Mouse (Mus musculus): ENCODE measurements around the gene Grb10. TPM values are rescaled to one million over a fixed set of nuclear protein-coding genes. Genes with fewer than 3 reads are reported as not detected.
A peak's percentile ranks its signal among the peaks of the same experiment; 100 is the strongest.

Grb10 gene
- 87.1 and 94.7 TPM in 2 replicates for polyA plus RNA-seq (2015; fragmentation: Nextera tagmentation; extraction: Ambion mirVana)

DNA sequence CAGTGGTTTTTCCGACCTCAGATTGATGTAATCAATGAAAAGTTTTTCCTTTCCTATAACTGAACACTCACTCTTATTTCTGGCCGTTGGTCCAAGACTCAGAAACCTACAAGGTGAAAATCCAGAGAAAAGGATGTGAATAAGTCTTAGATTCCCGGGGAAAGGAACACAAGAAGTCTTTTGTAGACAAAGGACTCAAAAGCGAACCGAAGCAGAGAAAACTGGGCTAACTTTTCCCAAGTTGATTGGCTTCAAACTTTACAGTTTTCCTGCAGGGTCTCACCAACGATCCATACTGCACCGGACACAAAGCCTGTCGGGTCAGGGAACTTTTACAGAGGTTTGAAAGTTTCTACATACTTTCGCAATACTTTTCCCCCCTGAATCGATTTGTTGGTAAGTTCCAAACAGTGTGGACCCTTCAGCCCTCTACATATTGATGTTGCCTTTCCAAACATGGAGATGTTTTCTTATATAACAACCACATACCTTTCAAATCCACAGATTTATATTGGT lies at the start of gene Grb10:
Gene Grb10, minus strand, starts transcription at position 214 of the 516 bp plus-strand sequence.
- H3K4me1 ChIP-seq (replicated peaks) = peaks cover 17% of the 10 kb centered on the region
- no peak within 1 kb of the TSS for H3K9ac ChIP-seq
- H3K27me3 ChIP-seq = peaks cover 89% of the 10 kb centered on the region
- 25% methylated on average over 10 of the region's 10 CpGs for WGBS
- no peak for ATAC-seq (ENCODE audit: low FRiP score, low read depth)
- H3K27ac ChIP-seq (replicated peaks) = no peak within 1 kb of the TSS; the same call in 1 of the 2 replicates
- H3K36me3 ChIP-seq = no peaks in the 10 kb centered on the region
- no peaks in the 10 kb centered on the region for H3K9me3 ChIP-seq
- H3K4me3 ChIP-seq = peak within 1 kb of the TSS; percentile 44
- H3K4me2 ChIP-seq = peak within 1 kb of the TSS; percentile 60

DNA sequence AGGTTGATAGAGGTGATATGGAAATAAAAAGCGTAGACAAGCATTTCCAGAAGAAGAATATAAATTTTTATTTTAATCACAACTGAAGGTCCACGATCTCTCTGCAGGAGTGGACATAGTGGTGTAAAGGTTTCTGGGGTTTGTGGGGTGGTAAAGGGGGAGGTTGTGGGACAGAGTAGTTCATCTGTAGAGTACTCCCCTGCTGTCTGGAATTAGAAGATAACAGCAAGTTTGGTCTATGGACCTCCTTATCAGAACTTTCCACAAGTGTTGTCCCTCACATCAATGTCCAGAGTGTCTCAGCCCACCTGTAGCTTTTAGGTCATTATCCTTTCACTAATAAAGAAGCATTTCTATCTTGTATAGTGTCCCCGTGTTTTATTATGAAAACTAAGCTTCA lies 43.2 kb upstream of the Grb10 start:
- Histone ChIP-seq H3K36me3 (no peaks in the 10 kb centered on the region), H3K4me1 (replicated peaks) (no peaks in the 10 kb centered on the region), H3K9ac (no peak overlapping the region), H3K4me2 (no peak overlapping the region), H3K27ac (replicated peaks) (no peak overlapping the region), H3K27me3 (no peaks in the 10 kb centered on the region), H3K4me3 (no peak overlapping the region), H3K9me3 (no peaks in the 10 kb centered on the region)
- 89% methylated on average over 3 of the region's 3 CpGs for WGBS
- no peak for ATAC-seq (ENCODE audit: low FRiP score, low read depth)

- H3K36me3 ChIP-seq = no peaks in the 10 kb centered on the region
- 90% methylated on average over 2 of the region's 2 CpGs for WGBS
- H3K27me3 ChIP-seq = no peaks in the 10 kb centered on the region
- H3K4me2 ChIP-seq = no peak overlapping the region
- H3K27ac ChIP-seq (replicated peaks) = no peak overlapping the region
- H3K4me1 ChIP-seq (replicated peaks) = no peaks in the 10 kb centered on the region
- no peak for ATAC-seq (ENCODE audit: low FRiP score, low read depth)
- H3K9ac ChIP-seq = no peak overlapping the region
- no peak overlapping the region for H3K4me3 ChIP-seq
- no peaks in the 10 kb centered on the region for H3K9me3 ChIP-seq
These were observed 40.7 kb upstream of the Grb10 start for GRCm38 (mm10) chr11:12079231-12079630.

- Histone ChIP-seq H3K4me1 (replicated peaks) (no peaks in the 10 kb centered on the region), H3K9me3 (no peaks in the 10 kb centered on the region), H3K4me2 (no peak overlapping the region), H3K36me3 (no peaks in the 10 kb centered on the region), H3K4me3 (no peak overlapping the region), H3K27me3 (no peaks in the 10 kb centered on the region), H3K9ac (no peak overlapping the region), H3K27ac (replicated peaks) (no peak overlapping the region)
- ATAC-seq (ENCODE audit: low FRiP score, low read depth) = no peak
- WGBS = 100% methylated on average over 1 of the region's 1 CpGs
These were observed 37.0 kb upstream of the Grb10 start for GRCm38 (mm10) chr11:12075449-12075848.

DNA sequence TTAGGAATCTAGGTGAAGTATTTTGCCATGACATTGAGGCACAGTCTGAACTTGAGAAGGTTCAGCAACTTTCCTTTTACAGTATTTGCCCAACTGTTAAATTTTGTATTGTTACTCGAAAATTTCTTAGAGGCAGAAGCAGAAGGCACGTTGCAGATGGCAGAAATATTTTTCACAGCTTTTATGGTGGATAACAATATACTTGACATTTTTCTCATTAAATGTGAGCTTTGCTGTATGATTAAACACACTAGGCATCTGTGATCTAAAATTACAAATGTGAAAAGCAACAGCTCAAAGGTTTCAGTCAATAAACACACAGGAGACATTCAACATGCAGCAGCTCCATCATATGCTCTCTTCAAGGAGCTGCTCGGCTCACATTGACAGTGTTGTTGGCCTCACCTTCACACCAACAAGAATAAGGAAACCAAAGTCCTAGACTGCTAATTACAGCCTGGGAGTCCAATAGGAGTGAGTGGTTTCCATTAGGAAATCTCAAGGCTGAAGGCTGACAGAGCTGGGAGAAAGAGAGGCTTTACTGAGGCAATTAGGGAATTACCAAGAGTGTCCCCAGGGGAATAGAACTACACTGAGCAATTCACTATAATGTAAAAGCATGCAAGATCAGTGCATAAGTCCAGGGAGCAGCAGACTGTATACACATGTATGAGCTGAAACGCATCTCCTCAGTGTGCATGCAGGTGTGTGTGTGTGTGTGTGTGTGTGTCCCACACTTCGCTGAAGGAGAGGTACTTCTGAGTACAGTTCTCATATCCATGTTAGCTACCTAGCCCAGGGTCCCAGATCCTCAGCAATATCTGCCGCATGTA lies 35.1 kb upstream of the Grb10 start:
- Histone ChIP-seq H3K4me1 (replicated peaks) (no peaks in the 10 kb centered on the region), H3K36me3 (no peaks in the 10 kb centered on the region), H3K4me2 (no peak overlapping the region), H3K27ac (replicated peaks) (no peak overlapping the region), H3K9me3 (no peaks in the 10 kb centered on the region), H3K27me3 (no peaks in the 10 kb centered on the region), H3K4me3 (no peak overlapping the region), H3K9ac (no peak overlapping the region)
- ATAC-seq (ENCODE audit: low FRiP score, low read depth) = no peak
- 85% methylated on average over 6 of the region's 6 CpGs for WGBS

DNA sequence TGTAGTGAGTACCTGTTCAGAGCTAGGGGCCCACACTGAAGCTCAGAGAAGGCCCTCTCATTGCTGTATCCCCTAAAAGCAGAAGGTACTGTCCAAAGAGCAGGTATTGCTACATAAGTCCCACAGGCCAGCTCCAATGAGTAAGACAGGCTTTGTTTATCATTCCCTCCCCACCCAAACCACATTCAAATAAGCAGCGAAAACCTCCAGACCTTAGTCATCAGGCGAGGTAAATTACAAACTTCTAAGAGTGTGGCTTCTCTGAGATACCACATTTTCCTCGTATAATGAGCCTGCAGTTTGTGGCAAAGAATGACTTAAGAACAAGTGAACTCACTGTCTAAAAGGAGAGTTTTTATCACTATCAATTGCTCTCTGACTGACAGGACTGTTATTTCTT lies 33.8 kb upstream of the Grb10 start:
- no peak for ATAC-seq (ENCODE audit: low FRiP score, low read depth)
- Histone ChIP-seq H3K36me3 (no peaks in the 10 kb centered on the region), H3K9me3 (no peaks in the 10 kb centered on the region), H3K4me2 (no peak overlapping the region), H3K27ac (replicated peaks) (no peak overlapping the region), H3K4me3 (no peak overlapping the region), H3K4me1 (replicated peaks) (no peaks in the 10 kb centered on the region), H3K27me3 (no peaks in the 10 kb centered on the region), H3K9ac (no peak overlapping the region)
- WGBS = 80% methylated on average over 3 of the region's 3 CpGs

GRCm38 (mm10) chr11:12059005-12059404 lies 20.5 kb upstream of the Grb10 start:
- 86% methylated on average over 4 of the region's 4 CpGs for WGBS
- ATAC-seq (ENCODE audit: low FRiP score, low read depth) = no peak
- H3K9me3 ChIP-seq = no peaks in the 10 kb centered on the region
- no peak overlapping the region for H3K4me2 ChIP-seq
- no peaks in the 10 kb centered on the region for H3K4me1 ChIP-seq (replicated peaks)
- no peak overlapping the region for H3K9ac ChIP-seq
- no peak overlapping the region for H3K4me3 ChIP-seq
- no peaks in the 10 kb centered on the region for H3K36me3 ChIP-seq
- no peak overlapping the region for H3K27ac ChIP-seq (replicated peaks)
- no peaks in the 10 kb centered on the region for H3K27me3 ChIP-seq

- Histone ChIP-seq H3K9ac (no peak overlapping the region), H3K36me3 (no peaks in the 10 kb centered on the region), H3K4me1 (replicated peaks) (no peaks in the 10 kb centered on the region), H3K9me3 (no peaks in the 10 kb centered on the region), H3K4me2 (no peak overlapping the region), H3K27ac (replicated peaks) (no peak overlapping the region), H3K27me3 (0 out of 2 replicates have a peak, but pooled peaks cover 6% of the 10 kb centered on the region), H3K4me3 (no peak overlapping the region)
- 66% methylated on average over 2 of the region's 2 CpGs for WGBS
- ATAC-seq (ENCODE audit: low FRiP score, low read depth) = no peak
These were observed 10.3 kb upstream of the Grb10 start for GRCm38 (mm10) chr11:12048547-12049327.

- Histone ChIP-seq H3K4me3 (no peak overlapping the region), H3K27me3 (peaks cover 6% of the 10 kb centered on the region; the same call in 1 of the 2 replicates), H3K4me2 (no peak overlapping the region), H3K9me3 (no peaks in the 10 kb centered on the region), H3K4me1 (replicated peaks) (no peaks in the 10 kb centered on the region), H3K9ac (no peak overlapping the region), H3K27ac (replicated peaks) (no peak overlapping the region), H3K36me3 (no peaks in the 10 kb centered on the region)
- 73% methylated on average over 1 of the region's 1 CpGs for WGBS
- no peak for ATAC-seq (ENCODE audit: low FRiP score, low read depth)
These were observed 9.7 kb upstream of the Grb10 start for GRCm38 (mm10) chr11:12048135-12048534.

- no peaks in the 10 kb centered on the region for H3K36me3 ChIP-seq
- no peak overlapping the region for H3K4me2 ChIP-seq
- 55% methylated on average over 3 of the region's 3 CpGs for WGBS
- no peak overlapping the region for H3K27ac ChIP-seq (replicated peaks)
- no peak for ATAC-seq (ENCODE audit: low FRiP score, low read depth)
- H3K9ac ChIP-seq = no peak overlapping the region
- H3K27me3 ChIP-seq = peaks cover 44% of the 10 kb centered on the region
- H3K4me3 ChIP-seq = no peak overlapping the region
- H3K4me1 ChIP-seq (replicated peaks) = no peaks in the 10 kb centered on the region
- no peaks in the 10 kb centered on the region for H3K9me3 ChIP-seq
These were observed 5.8 kb upstream of the Grb10 start for GRCm38 (mm10) chr11:12044245-12044644.

DNA sequence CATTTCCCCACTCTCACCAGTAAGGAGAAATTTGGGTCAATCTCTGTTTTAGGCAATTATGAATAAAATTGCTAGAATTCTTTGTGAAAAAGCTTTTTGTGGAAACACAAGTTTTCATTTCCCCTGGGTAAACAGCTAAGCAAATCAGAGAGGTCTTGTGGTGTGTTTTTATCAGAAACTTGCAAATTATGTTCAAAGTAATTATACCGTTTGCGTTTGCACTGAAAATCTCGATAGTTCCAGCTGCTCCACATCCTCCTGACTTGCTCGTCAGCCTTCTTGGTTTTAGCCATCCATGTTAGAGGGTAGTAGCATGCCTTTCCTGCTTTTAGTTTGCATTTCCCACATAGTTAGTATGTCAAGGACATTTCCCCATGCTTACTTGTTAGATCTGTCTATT lies 3.3 kb upstream of the Grb10 start:
- peaks cover 67% of the 10 kb centered on the region for H3K27me3 ChIP-seq
- H3K4me1 ChIP-seq (replicated peaks) = peaks cover 12% of the 10 kb centered on the region
- H3K9ac ChIP-seq = no peak overlapping the region
- H3K4me2 ChIP-seq = no peak overlapping the region
- H3K4me3 ChIP-seq = no peak overlapping the region
- no peaks in the 10 kb centered on the region for H3K9me3 ChIP-seq
- 82% methylated on average over 4 of the region's 4 CpGs for WGBS
- H3K36me3 ChIP-seq = no peaks in the 10 kb centered on the region
- H3K27ac ChIP-seq (replicated peaks) = no peak overlapping the region
- no peak for ATAC-seq (ENCODE audit: low FRiP score, low read depth)

DNA sequence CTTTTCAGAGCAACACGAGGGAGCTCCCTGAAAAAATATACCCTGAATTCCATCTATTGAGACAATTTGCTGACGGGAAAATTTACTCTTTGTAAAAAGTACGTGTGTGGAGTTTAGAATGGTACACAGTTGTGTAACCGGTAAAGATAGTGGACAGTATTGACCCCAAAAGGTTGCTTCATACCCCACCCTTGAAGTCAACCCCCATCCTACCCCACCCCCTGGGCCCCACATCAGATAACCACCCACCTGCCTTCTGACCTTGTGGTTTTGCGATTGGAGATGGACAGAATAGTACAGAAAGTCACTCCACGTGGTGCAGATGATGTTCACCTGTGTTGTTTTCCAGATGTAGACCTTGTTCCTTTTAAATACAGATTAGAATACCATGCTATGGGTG lies 2.9 kb upstream of the Grb10 start:
- Histone ChIP-seq H3K27ac (replicated peaks) (no peak overlapping the region), H3K9me3 (no peaks in the 10 kb centered on the region), H3K36me3 (no peaks in the 10 kb centered on the region), H3K4me2 (no peak overlapping the region), H3K4me1 (replicated peaks) (peaks cover 15% of the 10 kb centered on the region), H3K4me3 (no peak overlapping the region), H3K9ac (no peak overlapping the region), H3K27me3 (peaks cover 70% of the 10 kb centered on the region)
- WGBS = 81% methylated on average over 6 of the region's 6 CpGs
- no peak for ATAC-seq (ENCODE audit: low FRiP score, low read depth)

Measured in hindbrain, embryonic 15.5 days (tissue).